Mouse (Mus musculus) retina, adult 2 months (tissue): ENCODE results near the gene Brpf1.

ENCODE experiments used
- DNase-seq: peaks from one replicate; pipeline ENCODE4 v3.0.0-alpha.2; 2012; ENCODE audit warnings: low read depth, low spot score

The Brpf1 gene

DNA sequence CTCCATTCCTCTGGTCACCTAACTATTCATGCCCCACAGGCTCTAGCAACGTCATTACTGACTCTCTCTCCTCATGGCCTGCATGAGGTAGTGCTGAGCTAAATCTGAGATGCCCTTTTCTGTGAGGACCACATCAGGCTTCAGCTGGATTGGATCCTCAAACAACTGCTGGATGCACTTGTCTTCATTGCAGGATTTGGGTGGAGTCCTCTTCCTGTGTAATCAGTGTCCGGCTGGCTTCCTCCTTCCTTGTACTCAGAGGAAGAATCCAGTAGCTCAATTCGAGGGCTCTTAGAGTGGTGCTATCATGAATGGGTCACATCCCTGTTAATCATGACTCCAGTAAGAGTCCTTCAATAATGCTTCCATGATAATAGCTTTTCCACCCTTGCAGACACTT lies 46.8 kb downstream of the Brpf1 start:
- DNase-seq: no peak

DNA sequence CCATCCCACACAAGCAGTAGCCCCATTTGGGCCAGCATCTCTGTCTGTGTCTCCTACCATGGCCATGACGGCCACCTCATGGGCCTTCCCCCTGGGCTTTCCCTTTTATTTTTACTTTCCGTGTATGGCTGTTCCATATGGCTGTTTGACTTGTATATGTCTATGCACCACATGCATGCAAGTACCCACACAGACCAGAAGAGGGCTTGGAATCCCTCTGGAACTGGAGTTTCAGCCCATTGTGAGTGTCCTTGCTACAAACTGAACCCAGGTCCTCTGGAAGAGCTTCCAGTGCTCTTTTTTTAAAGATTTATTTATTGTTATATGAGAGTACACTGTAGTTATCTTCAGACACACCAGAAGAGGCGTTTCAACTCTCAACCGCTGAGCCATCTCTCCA lies 54.5 kb downstream of the Brpf1 start:
- no peak for DNase-seq

DNA sequence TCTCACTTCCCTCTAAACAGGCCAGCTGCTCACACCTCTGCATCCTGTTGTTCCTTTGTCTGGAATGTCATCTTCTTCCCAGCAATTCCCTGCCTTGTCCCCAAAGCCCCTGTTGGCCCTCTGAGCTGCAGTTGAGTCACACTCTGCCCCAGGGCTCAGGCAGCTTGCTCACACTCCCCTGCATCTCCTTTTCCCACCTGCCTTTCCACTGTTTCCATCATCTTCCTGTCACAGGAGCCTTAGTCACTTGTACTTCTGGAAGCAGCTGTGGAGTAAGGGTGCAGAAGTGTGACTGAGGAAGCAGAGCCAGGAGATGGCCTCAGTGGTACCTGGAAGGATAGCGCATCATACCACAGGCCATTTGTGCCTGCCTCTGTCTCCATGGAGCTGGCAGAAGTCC lies 55.3 kb downstream of the Brpf1 start:
- DNase-seq: no peak

DNA sequence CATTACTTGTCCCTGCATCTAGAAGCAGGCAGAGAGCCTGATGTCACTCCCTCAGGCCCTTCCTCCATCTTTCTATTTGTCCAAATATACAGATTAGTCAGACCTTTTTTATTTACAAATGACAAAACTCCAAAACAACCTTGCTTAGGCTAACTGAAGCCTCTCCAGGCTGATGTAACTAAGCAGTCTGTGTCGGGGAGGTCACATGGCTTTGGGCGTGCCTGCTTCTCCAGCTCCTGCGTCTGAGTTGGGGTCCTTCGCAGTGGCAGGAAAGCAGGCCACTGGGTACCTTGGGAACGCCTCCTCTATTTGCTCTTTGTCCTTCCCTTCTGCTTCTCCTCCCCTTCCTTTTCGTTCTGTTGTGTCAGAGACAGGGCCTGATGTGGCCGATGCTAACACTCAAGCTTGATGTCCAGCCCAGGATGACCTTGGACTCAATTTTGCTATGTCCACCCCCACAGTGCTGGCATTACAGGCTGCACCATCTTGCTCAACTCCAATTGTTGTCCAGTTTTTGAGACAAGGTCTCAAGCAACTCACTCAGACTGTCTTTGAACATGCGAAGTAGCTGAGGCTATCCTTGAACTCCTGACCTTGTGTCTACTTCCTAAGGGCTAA lies 57.7 kb downstream of the Brpf1 start:
- DNase-seq: no peak

DNA sequence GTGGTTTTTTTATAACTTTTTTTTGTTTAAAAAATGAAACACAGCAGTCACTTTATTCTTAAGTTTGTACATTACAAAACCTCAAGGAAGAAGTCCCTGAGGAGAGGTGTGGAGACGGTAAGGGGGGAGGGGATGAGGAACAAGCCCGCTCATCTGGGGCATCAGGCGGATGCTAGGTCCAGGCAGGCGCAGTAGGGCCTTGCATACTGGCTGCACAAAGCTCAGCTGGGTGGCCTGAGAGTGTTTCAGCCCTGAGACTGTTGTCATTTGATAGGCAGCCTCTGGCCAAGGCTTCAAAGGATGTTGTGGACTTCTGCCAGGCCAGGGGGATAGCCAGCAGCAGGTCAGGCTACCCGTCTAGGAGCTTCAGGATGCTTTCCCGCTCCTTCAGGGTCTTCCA lies 59.7 kb downstream of the Brpf1 start:
- no peak for DNase-seq

DNA sequence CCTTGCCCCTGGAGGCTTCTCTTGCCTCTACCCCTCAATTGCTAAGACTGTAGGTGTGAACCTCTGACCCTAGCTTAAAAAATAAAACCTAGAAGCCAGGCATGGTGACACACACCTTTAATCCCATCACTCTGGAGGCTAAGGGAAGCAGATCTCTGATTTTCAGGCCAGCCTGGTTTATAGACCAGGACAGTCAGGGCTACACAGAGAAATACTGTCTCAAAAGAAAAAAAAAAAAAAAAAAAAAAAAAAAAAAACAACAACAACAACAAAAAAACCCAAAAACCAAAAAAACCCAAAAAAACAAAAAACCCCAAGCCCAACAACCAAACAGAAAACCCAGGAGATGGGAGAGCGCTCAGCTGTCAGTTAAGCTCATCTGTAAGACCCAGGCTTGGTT lies 60.6 kb downstream of the Brpf1 start:
- no peak for DNase-seq

DNA sequence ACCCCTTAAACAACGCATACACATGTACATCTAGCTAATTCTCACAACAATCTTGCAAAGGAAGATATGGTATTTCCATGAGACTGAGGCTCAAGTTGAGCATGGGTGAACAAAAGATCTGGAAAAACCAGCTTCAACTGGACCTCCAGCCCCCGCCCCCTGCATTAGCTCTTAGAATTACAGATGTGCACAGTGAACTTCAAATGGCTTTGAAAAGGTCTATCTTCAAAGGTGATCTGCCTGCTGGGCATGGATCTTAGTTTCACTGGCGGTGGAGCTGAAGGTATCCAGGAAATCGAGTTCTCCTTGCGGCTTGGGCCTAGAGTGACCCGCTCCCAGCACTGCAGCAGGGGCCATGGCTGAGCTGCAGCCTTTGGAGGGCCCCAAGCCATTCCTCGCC lies 61.2 kb downstream of the Brpf1 start:
- DNase-seq: no peak

DNA sequence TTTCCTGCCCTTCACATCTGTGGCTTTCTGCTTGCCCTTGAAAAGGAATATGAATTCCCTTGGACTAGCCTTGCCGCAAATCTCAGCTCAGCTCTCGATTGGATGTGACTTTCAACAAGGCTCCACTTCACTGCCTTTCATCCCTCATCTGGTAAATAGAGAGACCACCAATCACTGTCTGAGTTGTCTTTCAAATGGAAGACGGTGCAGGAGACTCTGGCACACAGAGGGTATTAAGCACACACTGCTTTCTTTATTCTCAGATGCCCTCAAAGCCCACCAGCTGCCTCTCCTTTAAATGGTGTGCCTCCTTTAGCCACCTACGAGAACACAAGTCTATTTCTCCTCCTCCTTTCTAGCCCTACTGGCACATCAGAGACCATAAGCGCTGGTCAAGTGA lies 61.6 kb downstream of the Brpf1 start:
- DNase-seq: no peak

DNA sequence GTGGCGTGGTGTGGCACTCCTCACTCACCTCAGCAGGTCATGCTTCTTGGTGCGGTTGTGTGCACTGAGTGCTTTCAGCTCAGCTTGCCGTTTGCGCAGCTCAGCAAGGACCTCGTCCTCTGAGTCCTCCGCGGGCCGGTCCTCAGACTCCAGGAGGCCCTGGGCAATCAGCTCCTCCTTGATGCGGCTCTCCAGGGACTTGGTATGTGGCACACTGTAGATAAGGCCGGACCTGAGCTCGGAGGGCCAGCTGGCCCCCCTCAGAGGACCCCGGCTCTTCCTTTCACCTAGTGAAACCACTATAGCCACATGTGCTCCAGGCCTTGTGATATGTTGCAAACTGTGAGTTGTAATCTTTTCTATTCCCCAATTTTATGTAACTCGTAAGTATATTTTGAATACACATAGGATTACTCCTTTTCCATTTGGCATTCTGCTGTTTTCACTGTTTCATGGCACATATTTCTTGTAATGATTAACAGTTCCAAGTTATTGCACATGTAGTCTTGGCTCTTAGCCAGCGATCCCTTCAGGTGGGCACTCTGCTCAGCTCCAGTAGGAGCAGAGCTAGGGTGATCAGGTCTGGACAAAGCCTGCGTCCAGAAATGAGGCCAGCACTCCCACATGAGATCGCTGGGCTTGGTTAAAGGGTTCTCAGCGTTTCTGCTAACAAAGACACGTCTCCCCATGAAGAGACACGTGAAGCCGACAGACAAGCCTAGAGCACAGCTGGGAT lies 63.4 kb downstream of the Brpf1 start:
- no peak for DNase-seq

DNA sequence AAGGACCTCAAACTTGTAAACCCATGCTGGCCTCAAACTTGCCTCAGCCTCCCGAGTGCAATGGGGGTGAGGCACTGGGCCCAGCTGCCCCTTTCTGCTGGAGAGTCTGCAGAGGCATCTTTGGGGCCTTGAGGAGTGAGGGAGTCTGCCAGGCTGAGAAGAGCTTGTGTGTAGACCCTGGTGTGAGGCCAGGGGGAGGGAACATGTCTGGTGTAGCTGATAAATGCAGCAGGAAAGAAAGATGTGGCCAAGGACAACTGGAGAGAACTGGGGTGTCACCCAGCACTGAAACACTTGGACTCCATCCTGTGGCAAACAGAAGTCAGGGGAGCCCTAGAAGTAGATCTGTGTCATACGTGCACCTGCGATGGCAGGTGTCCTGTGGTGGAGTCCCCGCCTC lies 66.6 kb downstream of the Brpf1 start:
- DNase-seq: no peak
